Mouse (Mus musculus): ENCODE measurements around the gene Wdr31.

The Wdr31 gene

GRCm38 (mm10) chr4:62437256-62437778 is 33.4 kb downstream of the Wdr31 start:
- no peak for DNase-seq

- DNase-seq, result no peak
Measured at GRCm38 (mm10) chr4:62435081-62435480, 35.6 kb downstream of the Wdr31 start, which contains the start of gene Rnf183. TSS of gene Rnf183 (minus strand) at chr4:62435252.

- no peak for DNase-seq
Measured at GRCm38 (mm10) chr4:62433939-62434870, 36.5 kb downstream of the Wdr31 start.

- DNase-seq, result no peak
Measured at GRCm38 (mm10) chr4:62431522-62431921, 39.2 kb downstream of the Wdr31 start.

GRCm38 (mm10) chr4:62430678-62431077 is 40.0 kb downstream of the Wdr31 start:
- no peak for DNase-seq

GRCm38 (mm10) chr4:62429616-62430015 is 41.1 kb downstream of the Wdr31 start:
- DNase-seq, result no peak

- DNase-seq, result no peak
Measured at GRCm38 (mm10) chr4:62427978-62428758, 42.5 kb downstream of the Wdr31 start.

- DNase-seq, result no peak
Measured at GRCm38 (mm10) chr4:62425891-62426290, 44.8 kb downstream of the Wdr31 start.

- DNase-seq, result peak; percentile 50
Measured at GRCm38 (mm10) chr4:62419091-62419490, 51.6 kb downstream of the Wdr31 start.

GRCm38 (mm10) chr4:62418448-62418847 is 52.2 kb downstream of the Wdr31 start:
- no peak for DNase-seq

- DNase-seq, result no peak
Measured at GRCm38 (mm10) chr4:62411606-62412005, 59.1 kb downstream of the Wdr31 start.

GRCm38 (mm10) chr4:62410325-62410724 is 60.4 kb downstream of the Wdr31 start:
- DNase-seq, result no peak

- no peak for DNase-seq
Measured at GRCm38 (mm10) chr4:62409615-62410014, 61.1 kb downstream of the Wdr31 start.

- peak; percentile 97 for DNase-seq
Measured at GRCm38 (mm10) chr4:62408601-62409282, 62.0 kb downstream of the Wdr31 start, which contains the start of the genes Cdc26 and Prpf4. TSS of gene Cdc26 (minus strand) at chr4:62408642. TSS of gene Prpf4 (plus strand) at chr4:62408797.

- DNase-seq, result peak; percentile 47
Measured at GRCm38 (mm10) chr4:62407730-62408582, 62.7 kb downstream of the Wdr31 start.

- no peak for DNase-seq
Measured at GRCm38 (mm10) chr4:62406133-62406532, 64.6 kb downstream of the Wdr31 start.

GRCm38 (mm10) chr4:62398956-62399355 is 71.7 kb downstream of the Wdr31 start:
- DNase-seq, result no peak
